Mouse (Mus musculus) liver, postnatal 0 days (tissue): ENCODE measurements around the gene Prdm15.
A peak's percentile ranks its signal among the peaks of the same experiment; 100 is the strongest.

Experiments
- CTCF ChIP-seq: sonication (generic); IDR thresholded peaks from 2 replicates; pipeline ENCODE4 v1.5.1; 2016; ENCODE audit warnings: antibody characterized with exemption, low read depth
- EP300 ChIP-seq: IDR thresholded peaks from 2 replicates; pipeline ENCODE4 v1.6.1; 2016; ENCODE audit warnings: antibody characterized with exemption, low read depth, mild to moderate bottlenecking

DNA sequence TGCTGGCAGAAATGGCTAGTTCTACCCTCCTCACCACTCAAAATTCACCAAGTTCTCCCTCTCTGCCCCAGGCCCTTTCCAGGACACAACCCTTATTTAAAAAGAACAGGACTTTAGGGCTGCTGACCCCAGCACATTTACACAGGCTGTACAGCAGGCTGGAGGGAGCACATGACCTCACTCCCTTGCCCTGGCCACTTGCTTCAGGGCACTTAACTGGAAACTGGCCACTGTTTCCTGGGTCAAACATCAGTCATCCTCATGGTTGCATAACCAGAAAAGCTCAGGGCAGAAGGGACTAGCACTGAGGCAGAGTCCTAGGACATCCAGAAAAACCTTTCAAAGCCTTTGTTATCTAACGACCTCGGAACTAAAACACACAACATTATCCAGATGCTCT, 93.4 kb downstream of the Prdm15 start:
- TF ChIP-seq EP300, result peak; percentile 30; the same call in 1 of the 2 replicates
- no peak for TF ChIP-seq CTCF
